Mouse (Mus musculus) liver, adult 2 months (tissue): Measurements from ENCODE around the gene Exoc3l2.
"Not testable (repeated sequence)": the region's sequence is repeated elsewhere in the genome, so short reads cannot be mapped to it uniquely, and the experiment has no call there.

ENCODE experiments used
- CTCF ChIP-seq: fragments of 200-500 bp; IDR thresholded peaks from 2 replicates; pipeline ENCODE4 v1.5.1; 2011; ENCODE audit warnings: low read depth, low read length, control low read depth
- POLR2A ChIP-seq: fragments of 200-500 bp; IDR thresholded peaks from 2 replicates; pipeline ENCODE4 v1.6.1; 2011; ENCODE audit warnings: low read length, control low read depth; ENCODE audit not compliant: insufficient read depth; ENCODE audit errors: extremely low read depth

GRCm38 (mm10) chr7:19511934-19512333 lies 48.8 kb downstream of the Exoc3l2 start:
- TF ChIP-seq CTCF, POLR2A: not testable (repeated sequence)
